Mouse (Mus musculus) left cerebral cortex, postnatal 36 days (tissue): ENCODE results near the gene Gan. TPM values are rescaled to one million over a fixed set of nuclear protein-coding genes. Genes with fewer than 3 reads are reported as not detected.

ENCODE experiments used
- DNase-seq, 2 experiments: peaks; one replicate each; pipeline ENCODE4 v3.0.0; 2021 to 2022; ENCODE audit warnings: low spot score in 2 of 2, mixed read lengths in 1 of 2
- intact Hi-C: fragments of 180-260 bp; cut with DNase I; formaldehyde crosslinking; loops from one replicate; pipeline ENCODE4 v1.15.1; 2025
- total RNA-seq, 2 experiments: library from RNA; stranded (reverse); gene quantifications; 2 replicates each; pipeline ENCODE4 v1.2.3; 2021

Gene Gan
- 10 to 100 TPM; 16.3 to 17.0 TPM for total RNA-seq

DNA sequence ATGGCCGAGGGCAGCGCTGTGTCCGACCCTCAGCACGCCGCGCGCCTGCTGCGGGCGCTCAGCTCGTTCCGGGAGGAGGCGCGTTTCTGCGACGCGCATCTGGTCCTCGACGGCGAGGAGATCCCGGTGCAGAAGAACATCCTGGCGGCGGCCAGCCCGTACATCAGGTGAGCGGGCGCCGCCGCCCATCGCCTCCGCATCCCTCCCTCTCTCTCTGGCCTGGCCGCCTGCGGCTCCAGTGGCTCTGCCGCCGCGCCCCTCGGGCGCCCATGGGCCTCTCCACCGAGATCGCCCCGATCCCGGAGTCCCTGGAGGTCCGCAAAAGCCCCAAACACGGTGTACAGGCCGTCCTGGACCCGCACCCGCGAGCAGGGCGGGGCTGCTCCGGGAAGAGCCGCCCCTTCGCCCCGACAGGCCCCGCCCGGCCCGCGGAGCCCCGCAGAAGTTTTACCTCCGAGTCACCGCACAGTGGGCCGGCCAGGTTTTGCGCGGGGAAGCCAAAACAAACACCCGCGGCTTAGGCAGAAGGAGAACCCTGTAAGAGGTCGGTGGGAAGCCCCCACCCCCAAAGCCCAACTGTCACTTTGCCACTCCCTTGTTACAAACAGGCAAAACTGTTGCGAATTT, at the start of gene Gan:
Gan (plus strand) TSS at position 1 of the 627 bp plus-strand sequence.
- DNase-seq, result peak in 1 of 2 experiments; percentile 31
- intact Hi-C loops, result loop anchor here (10.0 kb wide), 1 partner anchor 163 kb away; the partner anchor contains the start of gene Gcsh

DNA sequence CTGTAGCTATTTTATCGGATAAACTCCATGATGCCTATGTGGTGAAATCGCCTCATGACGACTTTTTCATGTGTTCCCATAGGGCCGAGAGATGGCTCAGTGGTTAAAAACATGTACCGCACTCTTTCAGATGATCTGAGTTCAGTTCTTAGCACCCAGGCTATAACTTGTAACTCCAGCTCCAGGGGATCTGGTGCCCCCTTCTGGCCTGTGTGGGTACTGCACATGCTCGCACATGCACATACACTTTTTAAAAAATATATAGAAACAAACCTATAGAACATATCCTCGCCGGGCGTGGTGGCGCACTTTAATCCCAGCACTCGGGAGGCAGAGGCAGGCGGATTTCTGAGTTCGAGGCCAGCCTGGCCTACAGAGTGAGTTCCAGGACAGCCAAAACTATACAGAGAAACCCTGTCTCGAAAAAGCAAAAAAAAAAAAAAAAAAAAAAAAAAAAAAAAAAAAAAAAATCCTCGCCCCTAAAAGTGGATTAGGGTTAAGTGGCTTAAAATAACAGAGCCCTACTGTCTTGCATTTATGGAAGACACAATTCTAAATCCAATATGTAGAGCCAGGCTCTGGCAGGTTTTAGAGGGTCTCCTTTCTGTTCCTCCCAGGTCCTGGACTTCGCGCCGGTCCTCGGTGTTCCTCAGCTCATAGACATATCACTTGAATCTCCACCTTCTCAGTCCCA, 48.8 kb upstream of the Gan start:
- intact Hi-C loops, result loop anchor here (10.0 kb wide), 1 partner anchor 456 kb away; no protein-coding TSS in a partner anchor

DNA sequence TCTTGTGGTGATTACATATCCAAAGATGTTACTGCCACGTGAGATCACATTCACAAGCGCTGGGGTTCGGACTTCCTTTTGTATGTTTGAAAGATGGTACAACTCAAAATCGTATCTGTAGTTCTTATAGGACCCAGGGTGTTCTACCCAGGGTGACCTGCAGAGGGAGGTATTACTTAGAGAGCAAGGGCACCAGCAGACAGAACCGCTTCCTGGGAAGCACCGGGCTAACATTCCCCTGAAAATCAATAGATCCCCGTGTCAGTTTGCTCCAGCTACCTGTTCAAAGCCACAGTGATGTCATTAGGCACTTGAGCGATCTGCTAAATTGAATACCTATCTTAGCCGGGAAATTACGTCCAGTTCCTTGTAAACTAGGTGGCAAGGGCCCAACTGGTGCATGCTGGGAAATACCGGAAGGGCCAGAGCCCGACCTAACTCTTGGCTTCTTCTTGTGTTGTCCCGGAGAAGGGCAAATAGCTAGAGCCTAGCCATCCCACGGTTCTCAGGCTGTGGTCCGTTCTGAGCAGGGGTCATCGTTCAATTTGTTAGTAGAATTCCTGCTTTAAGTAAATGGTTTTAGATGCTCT, 48.0 kb upstream of the Gan start:
- no peak for DNase-seq
- intact Hi-C loops, result loop anchor here (10.0 kb wide), 1 partner anchor 455 kb away; no protein-coding TSS in a partner anchor

More for the DNA sequence above, 48.8 kb upstream of the Gan start:
- no peak for DNase-seq

DNA sequence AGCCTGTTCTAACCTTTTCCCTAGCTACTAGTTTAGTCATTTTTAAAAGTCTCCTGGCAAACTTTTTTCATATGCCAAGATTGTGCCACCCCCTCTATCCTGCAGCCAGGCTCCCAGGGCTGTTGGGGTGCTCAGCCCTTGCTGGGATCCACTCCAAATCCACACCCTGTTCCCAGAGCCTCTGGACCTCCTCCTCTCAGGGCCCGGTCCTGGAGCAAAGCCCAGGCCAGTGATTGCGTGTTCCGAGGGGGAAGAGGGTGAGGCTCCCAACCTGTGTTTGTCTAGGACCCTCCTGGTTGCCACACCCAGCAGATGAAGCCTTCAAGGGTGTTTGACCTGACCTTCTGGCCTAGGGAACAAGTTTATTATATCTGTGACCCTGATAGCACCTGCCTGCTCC, 46.3 kb upstream of the Gan start:
- intact Hi-C loops, result no loop called here
- DNase-seq, result no peak

DNA sequence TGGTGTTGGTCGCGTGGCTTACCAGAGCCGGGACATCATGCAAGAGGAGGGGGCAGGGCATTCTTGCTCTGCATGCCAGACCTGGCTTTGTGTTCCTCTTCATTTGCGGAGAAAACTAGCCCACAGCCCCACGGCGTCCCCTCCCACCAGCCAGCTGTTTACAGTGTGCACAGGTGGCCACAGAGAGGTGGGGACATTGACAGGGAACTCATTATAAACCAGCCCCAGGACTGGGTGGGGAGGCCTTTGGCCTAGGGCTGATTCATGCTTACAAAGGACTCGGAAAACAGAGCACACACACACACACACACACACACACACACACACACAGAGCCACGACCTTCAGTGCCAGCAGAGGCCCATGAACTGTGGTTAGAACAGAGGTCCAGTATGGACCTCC, 45.7 kb upstream of the Gan start:
- intact Hi-C loops, result no loop called here

DNA sequence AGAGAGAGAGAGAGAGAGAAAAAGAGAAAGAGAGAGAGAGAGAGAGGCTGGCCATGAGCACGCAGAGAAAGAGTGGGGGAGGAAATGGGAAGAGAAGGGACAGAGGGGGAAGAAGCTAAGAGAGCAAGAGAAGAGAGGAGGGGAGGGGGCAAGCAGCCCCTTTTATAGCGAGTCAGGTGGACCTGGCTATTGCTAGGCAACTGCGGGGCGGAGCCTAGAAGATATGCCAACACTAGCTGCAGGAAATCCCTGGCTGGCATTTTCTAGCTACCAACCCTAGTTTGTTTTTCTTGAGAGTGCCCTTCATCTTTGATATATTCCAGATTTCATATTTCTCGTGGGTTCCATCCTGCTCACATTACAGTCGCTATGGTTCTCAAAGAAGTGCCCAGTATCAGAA, 42.8 kb upstream of the Gan start:
- intact Hi-C loops, result no loop called here
- no peak for DNase-seq

More for the DNA sequence above, 45.7 kb upstream of the Gan start:
- DNase-seq, result no peak

DNA sequence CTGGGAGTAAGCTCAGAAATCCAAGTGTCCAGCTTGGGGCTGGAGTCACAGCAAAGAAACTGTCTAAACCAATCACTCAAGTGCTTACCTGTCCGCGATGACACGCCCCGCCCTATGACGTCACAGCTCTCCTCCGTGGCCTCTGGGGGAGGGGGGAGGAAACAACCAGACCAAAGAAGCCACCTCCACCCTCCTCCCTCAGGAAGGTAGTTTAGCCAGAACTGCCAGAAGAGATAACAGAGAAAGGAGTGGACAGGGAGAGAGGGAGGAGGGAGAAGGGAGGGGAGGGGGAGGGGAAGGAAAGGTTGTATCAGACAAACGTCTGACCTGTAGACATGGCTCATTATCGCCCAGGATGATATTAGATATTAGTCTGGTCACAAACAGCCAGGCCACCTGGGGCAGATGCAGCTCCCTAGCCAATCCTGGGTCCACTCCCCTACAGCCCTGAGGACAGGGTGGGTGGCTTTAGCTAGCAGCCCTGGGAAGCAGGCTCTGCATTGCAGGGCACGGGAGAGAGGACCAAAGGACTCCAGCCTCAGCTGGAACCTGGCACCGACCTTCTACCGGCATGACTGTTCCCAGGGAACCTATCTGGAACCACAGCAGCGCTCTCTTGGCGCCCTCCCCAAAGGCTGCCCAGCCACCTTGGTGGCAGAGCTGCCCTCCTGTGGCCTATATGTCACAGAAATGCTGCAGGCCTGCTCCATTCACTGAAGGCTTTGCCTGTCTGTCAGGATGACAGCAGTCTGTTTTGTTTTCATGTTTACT, 42.1 kb upstream of the Gan start:
- intact Hi-C loops, result no loop called here
- no peak for DNase-seq

DNA sequence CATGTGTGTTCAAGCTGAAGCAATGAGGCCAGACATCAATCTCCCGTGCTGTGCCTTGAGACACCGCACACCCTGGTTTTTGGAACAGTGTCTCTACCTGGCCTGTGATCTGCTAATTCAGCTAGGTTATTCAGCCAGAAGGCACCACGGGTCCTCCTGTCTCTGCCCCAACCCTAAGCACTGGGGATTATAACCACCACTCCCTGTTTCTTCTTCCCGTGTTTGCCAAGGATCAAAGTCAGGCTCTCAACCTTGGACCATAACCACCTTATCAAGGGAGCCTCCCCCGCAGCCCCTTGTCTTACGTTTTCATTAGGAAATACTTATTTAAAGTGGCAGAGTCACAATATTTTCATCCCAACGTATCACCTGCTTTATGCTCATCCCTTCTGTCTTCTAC, 41.4 kb upstream of the Gan start:
- intact Hi-C loops, result no loop called here
- no peak for DNase-seq

DNA sequence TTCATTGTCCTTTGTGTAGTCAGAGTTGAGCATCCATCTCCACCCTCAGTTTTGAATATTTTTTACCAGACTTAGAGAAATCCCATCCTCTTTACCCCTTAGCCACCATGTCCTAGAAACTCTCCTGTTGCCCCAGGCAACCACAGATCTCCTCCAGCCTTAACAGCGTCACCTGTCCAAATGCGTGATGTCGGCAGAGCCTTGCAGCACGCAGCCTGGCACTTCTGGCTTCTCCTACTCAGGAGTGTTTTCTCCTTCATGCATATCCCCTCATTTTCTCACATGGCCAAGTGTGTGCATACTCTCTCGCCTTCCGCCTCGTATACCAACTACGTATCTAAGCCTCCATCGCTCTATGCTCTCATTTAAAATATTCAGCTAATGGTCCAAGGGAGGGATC, 39.5 kb upstream of the Gan start:
- intact Hi-C loops, result no loop called here
- peak in 1 of 2 experiments; percentile 26 for DNase-seq

DNA sequence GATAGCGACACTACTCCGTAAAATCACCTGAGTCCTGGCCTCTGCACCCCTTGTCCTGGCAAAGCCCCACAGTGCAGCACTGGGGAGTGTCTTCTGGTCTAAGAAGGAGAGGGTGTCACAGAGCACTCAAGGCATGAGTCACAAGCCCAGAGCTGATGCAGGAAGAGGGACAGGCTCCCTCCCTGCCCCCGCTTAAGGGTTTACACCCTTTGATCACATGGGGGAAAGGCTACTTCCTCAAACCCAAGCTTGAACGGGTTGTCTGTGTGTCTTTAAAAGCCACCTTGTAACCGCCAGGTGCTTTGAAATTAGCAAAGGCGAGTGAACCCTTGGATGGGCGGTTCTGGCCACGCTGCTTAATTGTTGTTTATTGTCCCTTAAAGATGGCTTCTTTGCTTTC, 36.7 kb upstream of the Gan start:
- DNase-seq, result no peak
- intact Hi-C loops, result no loop called here

DNA sequence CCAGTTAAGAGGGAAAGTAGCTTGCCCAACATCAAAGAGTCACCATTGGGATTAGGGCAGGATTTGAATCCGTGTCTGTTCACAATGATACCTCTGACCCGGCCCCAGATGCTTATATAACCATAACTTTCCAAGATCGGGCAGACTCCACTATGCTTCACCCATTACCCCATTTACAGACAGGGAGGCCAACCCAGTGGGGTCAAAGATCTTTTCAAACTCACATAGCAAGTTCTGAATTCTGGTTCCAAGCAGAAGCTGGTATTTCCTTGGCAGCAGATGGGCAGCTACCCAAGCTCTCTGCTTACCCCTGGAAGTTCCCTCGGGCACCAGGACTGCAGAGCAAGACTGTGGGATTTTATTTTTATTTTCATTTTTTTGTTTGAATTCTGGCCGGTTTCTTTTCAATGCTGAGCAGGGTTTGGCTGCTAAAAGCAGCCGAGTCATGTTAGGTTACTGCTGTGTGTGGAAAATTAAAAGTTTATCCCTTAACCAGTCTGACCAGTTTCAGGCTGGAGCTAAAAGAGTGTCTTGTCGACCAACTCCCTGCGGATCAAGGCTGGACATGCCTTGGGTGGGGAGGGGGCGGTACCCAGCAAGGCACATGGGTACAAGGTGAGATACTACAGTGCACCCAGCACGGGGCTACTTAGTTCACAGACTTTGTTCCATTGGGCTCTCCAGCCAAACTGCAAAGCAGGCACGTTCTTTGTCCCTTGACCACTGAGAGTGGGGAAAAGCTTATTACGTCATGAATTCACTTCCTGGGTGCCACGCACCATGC, 33.9 kb upstream of the Gan start:
- DNase-seq, result no peak
- intact Hi-C loops, result no loop called here

DNA sequence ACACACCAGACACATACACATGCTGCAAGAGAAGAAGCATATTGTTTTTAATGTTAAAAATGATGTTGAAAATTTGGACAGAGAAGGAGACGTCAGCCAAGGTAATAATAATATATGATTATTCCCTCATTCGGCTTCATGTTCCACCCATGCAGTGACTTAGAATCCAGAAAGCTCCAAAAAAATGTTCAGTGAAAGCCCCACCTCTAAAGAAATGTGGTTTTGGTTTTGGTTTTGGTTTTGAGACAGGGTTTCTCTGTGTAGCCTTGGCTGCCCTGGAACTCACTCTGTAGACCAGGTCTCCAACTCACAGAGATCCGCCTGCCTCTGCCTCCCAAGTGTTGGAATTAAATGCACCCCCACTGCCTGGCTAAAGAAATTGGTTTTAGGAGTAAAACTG, 32.1 kb upstream of the Gan start:
- intact Hi-C loops, result no loop called here

DNA sequence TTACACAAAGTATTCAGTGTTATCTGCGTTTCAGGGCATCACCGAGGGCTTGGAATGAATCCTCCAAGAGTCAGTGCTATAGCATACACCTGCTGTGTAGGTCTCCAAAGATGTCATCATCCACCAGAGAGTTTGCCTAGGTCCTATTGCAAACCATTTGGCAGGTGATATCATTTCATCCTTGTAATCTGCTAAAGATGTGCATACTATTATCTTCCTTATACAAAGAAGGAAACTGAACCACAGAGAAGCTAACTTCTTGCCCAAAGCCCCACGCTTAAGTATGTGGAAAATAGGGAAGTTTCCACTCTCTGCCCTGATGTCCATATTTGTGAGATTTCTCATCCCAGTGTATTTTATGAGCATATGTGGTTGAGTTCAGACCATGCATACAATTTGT, 31.5 kb upstream of the Gan start:
- DNase-seq, result no peak
- intact Hi-C loops, result no loop called here

More for the DNA sequence above, 32.1 kb upstream of the Gan start:
- no peak for DNase-seq

DNA sequence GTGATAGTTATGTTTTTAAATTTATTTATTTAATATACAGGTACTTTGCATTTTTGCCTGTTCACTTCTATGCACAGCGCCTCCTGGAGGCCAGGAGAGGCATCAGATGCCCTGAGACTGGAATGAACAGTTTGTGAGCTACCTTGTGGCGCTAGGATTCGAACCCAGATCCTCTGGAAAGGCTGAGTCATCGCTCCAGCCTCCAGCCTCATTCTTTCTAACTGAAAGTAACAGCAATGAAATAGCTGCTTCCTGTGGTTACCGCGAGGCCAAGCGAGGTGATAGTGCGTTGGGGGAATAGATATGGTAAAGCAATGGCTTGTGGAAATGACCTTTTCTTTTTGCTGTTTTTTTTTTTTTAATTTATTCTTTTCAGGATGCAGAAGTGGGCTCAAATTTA, 30.9 kb upstream of the Gan start:
- intact Hi-C loops, result no loop called here
- DNase-seq, result no peak

DNA sequence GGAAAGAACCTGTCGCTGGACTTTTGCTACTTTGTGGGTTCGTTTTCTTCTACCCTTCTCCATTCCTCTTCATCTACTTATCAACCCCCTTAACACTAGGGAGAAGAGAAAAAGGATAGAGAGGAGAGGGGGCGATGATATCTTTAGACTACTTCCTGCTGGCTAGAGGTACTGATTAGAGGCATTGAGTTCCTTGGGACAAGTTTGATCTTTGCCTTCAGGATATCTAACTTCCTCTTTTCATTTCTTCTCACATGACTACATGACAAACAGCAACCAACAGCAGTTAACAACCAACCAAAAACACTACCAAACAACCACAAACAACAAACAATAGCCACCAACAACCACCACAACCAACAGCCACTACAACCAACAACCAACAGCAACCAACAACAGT, 24.2 kb upstream of the Gan start:
- intact Hi-C loops, result no loop called here
- DNase-seq, result no peak

DNA sequence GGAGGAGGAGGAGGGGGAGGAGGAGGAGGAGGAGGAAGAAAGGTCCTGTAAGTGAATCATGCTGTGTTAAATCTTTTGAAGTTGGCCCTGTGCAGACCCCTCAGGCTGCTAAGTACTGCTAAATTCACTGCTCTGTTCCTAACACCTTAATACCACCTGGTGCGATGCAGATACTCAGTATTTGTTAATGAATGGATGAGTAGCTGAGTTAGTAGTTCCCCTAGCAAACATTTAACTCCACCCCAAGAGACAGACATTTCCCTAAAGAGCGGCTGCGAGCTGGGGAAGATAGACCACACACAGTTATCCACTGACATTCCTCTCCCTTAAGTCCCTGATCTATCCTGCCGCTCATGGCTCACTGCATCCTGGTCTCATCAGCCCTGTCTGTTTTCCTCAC, 21.6 kb upstream of the Gan start:
- no peak for DNase-seq
- intact Hi-C loops, result no loop called here

DNA sequence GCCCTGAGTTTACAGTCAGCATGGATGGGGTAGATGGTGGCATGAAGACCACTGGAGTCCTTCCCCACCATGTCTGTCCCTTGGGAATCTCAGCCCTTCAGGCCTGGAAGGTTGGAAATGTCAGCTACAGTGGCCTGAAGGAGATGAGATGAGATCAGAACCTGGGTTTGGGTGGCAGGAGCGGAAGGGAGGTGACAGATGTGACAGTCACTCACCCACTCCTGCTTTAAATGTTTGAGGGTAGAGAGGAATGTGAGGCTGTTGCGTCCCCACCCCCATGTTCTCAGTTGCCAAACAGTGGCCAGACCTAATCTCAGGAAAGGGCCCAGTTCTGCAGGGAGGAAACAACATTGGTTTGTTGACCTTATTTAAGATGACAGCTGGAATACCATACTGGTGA, 21.2 kb upstream of the Gan start:
- intact Hi-C loops, result no loop called here
- DNase-seq, result no peak

DNA sequence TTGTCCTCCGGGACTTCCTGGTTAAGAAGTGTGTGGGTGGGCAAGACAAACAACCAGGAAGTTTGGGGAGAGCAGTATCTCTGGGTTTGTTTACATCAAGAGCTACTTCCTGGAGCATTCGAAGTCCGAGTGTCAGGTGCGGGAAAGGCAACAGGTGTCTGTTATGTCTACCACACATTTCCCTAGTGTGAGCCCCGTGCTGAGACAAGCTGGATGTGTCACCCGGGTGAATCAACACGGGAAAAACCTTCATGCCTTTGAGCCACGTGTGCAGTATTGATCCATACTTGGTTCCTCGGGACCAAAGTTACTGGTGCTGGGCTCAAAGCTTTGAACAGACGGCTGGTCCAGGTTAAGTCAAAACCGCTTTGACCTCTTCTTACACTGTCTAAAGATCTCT, 20.6 kb upstream of the Gan start:
- no peak for DNase-seq
- intact Hi-C loops, result no loop called here

DNA sequence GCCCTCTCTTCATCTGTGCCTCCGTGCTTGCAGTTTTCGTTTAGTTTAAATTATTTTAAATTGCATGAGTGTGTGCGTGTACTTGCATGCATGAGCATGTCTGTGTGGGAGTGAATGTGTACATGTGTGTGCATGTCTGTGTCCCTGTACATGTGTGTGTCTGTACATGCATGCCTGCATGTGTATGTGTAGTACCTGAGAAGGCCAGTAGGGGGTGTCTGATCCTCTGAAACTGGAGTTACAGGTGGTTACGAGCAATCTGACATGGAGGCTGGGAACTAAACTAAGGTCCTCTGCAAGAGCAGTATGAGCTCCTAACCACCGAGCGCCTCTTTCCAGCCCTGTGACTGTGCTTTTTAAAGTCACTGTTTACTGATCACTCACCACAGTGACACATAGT, 9.4 kb upstream of the Gan start:
- no peak for DNase-seq
- intact Hi-C loops, result no loop called here
